Mouse (Mus musculus): ENCODE data around the gene Dennd1c. TPM values are rescaled to one million over a fixed set of nuclear protein-coding genes. Genes with fewer than 3 reads are reported as not detected.
A peak's percentile ranks its signal among the peaks of the same experiment; 100 is the strongest.

Dennd1c gene
- total and polyA plus RNA-seq, 2 experiments from 2014 or later, result 1.00 to 1.9 TPM

DNA sequence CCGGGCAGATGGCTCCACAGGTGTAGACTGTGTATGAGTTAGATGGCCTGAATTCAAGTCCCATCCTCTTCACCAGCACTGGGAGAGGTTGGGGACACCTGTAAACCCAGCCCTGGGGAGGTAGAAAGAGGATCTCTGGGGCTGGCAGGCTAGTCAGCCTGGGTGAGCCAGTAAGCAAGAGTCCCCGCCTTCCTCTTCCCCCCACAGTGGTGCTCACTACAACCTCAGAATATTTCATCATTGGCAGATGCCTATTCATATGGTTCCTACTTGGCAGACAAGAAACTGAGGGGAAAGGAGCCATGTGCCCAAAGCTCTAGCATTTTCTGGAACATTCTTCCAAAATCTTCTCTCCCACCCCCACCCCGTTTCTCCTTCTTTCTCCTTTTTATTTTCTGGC is 29.5 kb downstream of the Dennd1c start:
- H3K9me3 ChIP-seq (ENCODE audit: low read length), result no peaks in the 10 kb centered on the region
- no peaks in the 10 kb centered on the region for H3K4me1 ChIP-seq (ENCODE audit: insufficient read depth)
- H3K27ac ChIP-seq (ENCODE audit: low read depth, low read length), result no peak overlapping the region
- ATAC-seq (peak; percentile 45), DNase-seq (peak; percentile 41)
- H3K27me3 ChIP-seq (ENCODE audit: insufficient read depth, low read length), result no peaks in the 10 kb centered on the region
- no peak overlapping the region for H3K9ac ChIP-seq
- H3K36me3 ChIP-seq (ENCODE audit: insufficient read depth), result peaks cover 59% of the 10 kb centered on the region
- H3K4me3 ChIP-seq (ENCODE audit: low read depth, low read length), result no peak overlapping the region
- TF ChIP-seq CTCF (IDR thresholded peaks at IDR 0.05; ENCODE audit: low read depth), result no peak
- H3K4me2 ChIP-seq (ENCODE audit: low read depth), result no peak overlapping the region
- WGBS, result 82% methylated on average over 3 of the region's 3 CpGs

DNA sequence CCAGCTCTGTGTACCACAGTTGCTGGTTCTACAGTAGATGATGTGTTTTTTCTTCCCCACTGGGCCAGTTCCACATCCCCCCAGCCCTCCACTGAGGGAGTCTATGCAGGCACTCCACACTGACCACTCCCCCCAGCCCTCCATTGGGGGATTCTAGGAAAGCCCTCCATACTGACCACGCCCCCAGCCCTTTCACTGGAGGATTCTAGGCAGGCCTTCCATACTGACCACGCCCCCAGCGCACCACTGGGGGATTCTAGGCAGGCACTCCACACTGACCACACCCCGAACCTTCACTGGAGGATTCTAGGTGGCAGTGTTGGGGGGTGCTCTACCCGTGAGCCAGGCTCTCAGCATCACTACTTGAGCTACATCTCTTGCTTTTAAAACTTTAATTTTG is 30.9 kb downstream of the Dennd1c start:
- ATAC-seq, result no peak

GRCm38 (mm10) chr17:57041554-57041953 is 36.8 kb downstream of the Dennd1c start, which contains the start of gene Slc25a41:
Gene Slc25a41, minus strand, starts transcription at chr17:57041654.
- DNase-seq (no peak), ATAC-seq (no peak)
- H3K27me3 ChIP-seq (ENCODE audit: insufficient read depth, low read length), result no peaks in the 10 kb centered on the region
- no peak for TF ChIP-seq CTCF (IDR thresholded peaks at IDR 0.05; ENCODE audit: low read depth)
- H3K9me3 ChIP-seq (ENCODE audit: low read length), result no peaks in the 10 kb centered on the region
- 76% methylated on average over 8 of the region's 8 CpGs for WGBS
- H3K4me3 ChIP-seq (ENCODE audit: low read depth, low read length), result no peak within 1 kb of the TSS
- peaks cover 10% of the 10 kb centered on the region for H3K36me3 ChIP-seq (ENCODE audit: insufficient read depth)
- H3K4me1 ChIP-seq (ENCODE audit: insufficient read depth), result no peaks in the 10 kb centered on the region
- no peak within 1 kb of the TSS for H3K27ac ChIP-seq (ENCODE audit: low read depth, low read length)
- H3K4me2 ChIP-seq (ENCODE audit: low read depth), result no peak within 1 kb of the TSS
- no peak within 1 kb of the TSS for H3K9ac ChIP-seq

More for the DNA sequence above, 30.9 kb downstream of the Dennd1c start:
- H3K9me3 ChIP-seq (ENCODE audit: low read length), result no peaks in the 10 kb centered on the region
- no peaks in the 10 kb centered on the region for H3K4me1 ChIP-seq (ENCODE audit: insufficient read depth)
- no peak overlapping the region for H3K4me2 ChIP-seq (ENCODE audit: low read depth)
- H3K36me3 ChIP-seq (ENCODE audit: insufficient read depth), result peaks cover 45% of the 10 kb centered on the region
- no peak for TF ChIP-seq CTCF (IDR thresholded peaks at IDR 0.05; ENCODE audit: low read depth)
- no peak for DNase-seq
- no peak overlapping the region for H3K4me3 ChIP-seq (ENCODE audit: low read depth, low read length)
- H3K27ac ChIP-seq (ENCODE audit: low read depth, low read length), result no peak overlapping the region
- H3K27me3 ChIP-seq (ENCODE audit: insufficient read depth, low read length), result no peaks in the 10 kb centered on the region
- WGBS, result 41% methylated on average over 5 of the region's 5 CpGs
- H3K9ac ChIP-seq, result no peak overlapping the region

- Histone ChIP-seq H3K4me1 (ENCODE audit: insufficient read depth) (no peaks in the 10 kb centered on the region), H3K36me3 (ENCODE audit: insufficient read depth) (no peaks in the 10 kb centered on the region), H3K27me3 (ENCODE audit: insufficient read depth, low read length) (no peaks in the 10 kb centered on the region), H3K9me3 (ENCODE audit: low read length) (no peaks in the 10 kb centered on the region), H3K4me3 (ENCODE audit: low read depth, low read length) (no peak overlapping the region), H3K9ac (no peak overlapping the region), H3K27ac (ENCODE audit: low read depth, low read length) (no peak overlapping the region), H3K4me2 (ENCODE audit: low read depth) (no peak overlapping the region)
- peak; percentile 32 for TF ChIP-seq CTCF (IDR thresholded peaks at IDR 0.05; ENCODE audit: low read depth)
- DNase-seq, result no peak
- no peak for ATAC-seq
- WGBS, result 47% methylated on average over 8 of the region's 8 CpGs
Measured at GRCm38 (mm10) chr17:57038978-57039377, 39.3 kb downstream of the Dennd1c start.

DNA sequence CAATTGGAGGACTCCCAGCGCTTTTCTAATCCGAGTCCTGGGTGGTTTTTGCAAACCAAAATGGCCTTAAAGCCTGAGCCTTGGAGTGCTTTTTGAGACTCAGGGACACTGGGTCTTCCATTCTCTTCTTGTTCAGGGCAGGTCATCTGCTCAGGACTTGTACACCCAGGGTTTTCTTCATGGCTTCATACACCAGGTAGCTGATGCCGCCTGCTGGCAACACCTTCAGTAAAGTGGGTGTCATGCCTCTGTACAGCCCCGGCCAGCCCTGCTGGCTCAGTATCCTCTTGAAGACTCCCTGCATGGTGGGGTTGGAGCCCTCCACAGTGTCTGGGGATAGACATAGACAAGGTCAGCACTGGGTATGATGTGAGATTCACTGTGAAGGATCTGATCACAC is 45.5 kb downstream of the Dennd1c start:
- DNase-seq, result no peak
- no peak for TF ChIP-seq CTCF (IDR thresholded peaks at IDR 0.05; ENCODE audit: low read depth)
- no peaks in the 10 kb centered on the region for H3K9me3 ChIP-seq (ENCODE audit: low read length)
- no peaks in the 10 kb centered on the region for H3K27me3 ChIP-seq (ENCODE audit: insufficient read depth, low read length)
- no peak overlapping the region for H3K9ac ChIP-seq
- peaks cover 10% of the 10 kb centered on the region for H3K4me1 ChIP-seq (ENCODE audit: insufficient read depth)
- H3K36me3 ChIP-seq (ENCODE audit: insufficient read depth), result peaks cover 4% of the 10 kb centered on the region; the same call in 1 of the 2 replicates
- no peak overlapping the region for H3K4me2 ChIP-seq (ENCODE audit: low read depth)
- no peak overlapping the region for H3K4me3 ChIP-seq (ENCODE audit: low read depth, low read length)
- no peak for ATAC-seq
- 91% methylated on average over 4 of the region's 4 CpGs for WGBS
- H3K27ac ChIP-seq (ENCODE audit: low read depth, low read length), result no peak overlapping the region; the same call in 1 of the 2 replicates

DNA sequence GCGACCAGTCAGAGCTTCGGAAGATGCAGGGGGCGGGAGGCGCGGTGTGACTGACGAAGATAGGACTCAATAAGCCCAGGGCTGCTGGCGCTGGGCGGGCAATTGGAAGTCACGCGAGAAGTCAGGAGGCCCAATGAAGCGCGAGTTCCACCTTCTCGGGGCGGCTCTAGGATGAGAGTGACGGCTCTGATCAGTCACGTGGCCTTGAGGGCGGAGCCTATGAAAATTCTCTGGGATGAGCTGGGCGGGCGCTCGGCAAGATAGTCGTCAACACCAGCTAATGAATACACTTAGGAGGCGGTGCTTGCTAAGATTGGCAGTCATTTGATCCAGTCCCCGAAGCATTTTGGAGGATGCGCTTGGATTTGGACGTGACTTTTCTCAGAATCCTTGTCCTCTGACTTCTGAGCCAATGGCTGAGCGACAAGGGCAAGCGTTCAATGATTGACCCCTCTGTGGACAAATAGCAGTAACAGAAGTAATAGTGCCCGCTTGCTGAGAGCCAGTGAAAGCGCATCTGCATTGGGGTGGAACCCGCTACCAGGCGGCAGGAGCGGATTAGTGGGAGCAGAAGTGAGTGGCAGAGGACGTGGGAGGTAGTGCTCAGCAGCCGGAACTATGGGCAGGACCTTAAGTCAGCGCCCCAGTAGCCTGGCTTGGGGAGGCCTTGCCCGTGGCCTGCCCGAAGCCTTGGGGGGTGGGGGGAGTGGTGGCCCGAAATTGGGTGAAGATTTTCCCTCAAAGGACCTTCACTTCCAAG is 46.5 kb downstream of the Dennd1c start:
- H3K4me3 ChIP-seq (ENCODE audit: low read depth, low read length), result peak overlapping the region; percentile 41
- peaks cover 10% of the 10 kb centered on the region for H3K4me1 ChIP-seq (ENCODE audit: insufficient read depth)
- peak overlapping the region; percentile 81 for H3K27ac ChIP-seq (ENCODE audit: low read depth, low read length)
- H3K27me3 ChIP-seq (ENCODE audit: insufficient read depth, low read length), result no peaks in the 10 kb centered on the region
- peaks cover 12% of the 10 kb centered on the region for H3K36me3 ChIP-seq (ENCODE audit: insufficient read depth)
- WGBS, result under 1% methylated on average over 38 of the region's 38 CpGs
- H3K9ac ChIP-seq, result peak overlapping the region; percentile 48
- peak overlapping the region; percentile 62 for H3K4me2 ChIP-seq (ENCODE audit: low read depth)
- no peaks in the 10 kb centered on the region for H3K9me3 ChIP-seq (ENCODE audit: low read length)
- ATAC-seq (peak; percentile 94), DNase-seq (peak; percentile 100)
- TF ChIP-seq CTCF (IDR thresholded peaks at IDR 0.05; ENCODE audit: low read depth), result peak; percentile 19; the same call in 1 of the 2 replicates

- Histone ChIP-seq H3K4me1 (ENCODE audit: insufficient read depth) (peaks cover 10% of the 10 kb centered on the region), H3K4me3 (ENCODE audit: low read depth, low read length) (peak within 1 kb of the TSS; percentile 99), H3K4me2 (ENCODE audit: low read depth) (peak within 1 kb of the TSS; percentile 91), H3K27me3 (ENCODE audit: insufficient read depth, low read length) (no peaks in the 10 kb centered on the region), H3K36me3 (ENCODE audit: insufficient read depth) (peaks cover 20% of the 10 kb centered on the region), H3K9ac (peak within 1 kb of the TSS; percentile 98), H3K27ac (ENCODE audit: low read depth, low read length) (peak within 1 kb of the TSS; percentile 96), H3K9me3 (ENCODE audit: low read length) (no peaks in the 10 kb centered on the region)
- WGBS, result 3% methylated on average over 83 of the region's 99 CpGs
- no peak for TF ChIP-seq CTCF (IDR thresholded peaks at IDR 0.05; ENCODE audit: low read depth)
- peak; percentile 52 for DNase-seq
- ATAC-seq, result no peak
Measured at GRCm38 (mm10) chr17:57030931-57031660, 47.2 kb downstream of the Dennd1c start, which contains the start of gene Khsrp. Gene Khsrp, minus strand, starts transcription at chr17:57031522.
